Mouse (Mus musculus) kidney, adult 2 months (tissue): ENCODE data around the gene Pm20d1.

Experiments
- CTCF ChIP-seq: fragments of 200-500 bp; conservative IDR thresholded peaks from 2 replicates; pipeline ENCODE4 v1.5.1; 2011; ENCODE audit warnings: low read depth, mild to moderate bottlenecking, control low read depth, low read length, moderate library complexity, mixed read lengths; ENCODE audit not compliant: insufficient read depth, insufficient read length
- POLR2A ChIP-seq: fragments of 200-500 bp; IDR thresholded peaks from one replicate; pipeline ENCODE4 v1.6.1; 2011; ENCODE audit warnings: low read depth, low read length, control low read depth

DNA sequence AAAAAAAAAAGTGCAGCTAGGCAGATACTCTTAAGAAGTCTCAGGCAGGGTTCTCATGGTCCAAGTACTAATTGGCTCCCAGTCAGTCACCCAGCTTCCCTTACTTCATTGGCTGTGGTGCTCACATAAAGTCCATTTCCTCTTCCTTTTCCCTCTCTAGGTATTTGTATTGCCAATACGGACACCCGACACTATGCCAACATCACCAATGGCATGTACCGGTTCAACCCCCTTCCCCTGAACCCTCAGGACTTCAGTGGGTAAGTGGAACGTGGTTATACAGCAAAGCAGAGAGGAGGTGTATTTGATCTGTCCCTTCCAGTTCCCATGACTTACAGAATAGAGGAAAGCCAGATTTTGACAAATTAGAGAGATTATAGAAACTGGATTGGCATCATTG is 16.6 kb downstream of the Pm20d1 start:
- TF ChIP-seq CTCF (no peak), POLR2A (no peak)
